Mouse (Mus musculus): ENCODE results near the gene Fam155a.

Gene Fam155a

GRCm38 (mm10) chr8:9494225-9494598 is 276.7 kb downstream of the Fam155a start:
- no peak for DNase-seq (ENCODE audit: extremely low spot score, low read depth, low spot score)

- DNase-seq (ENCODE audit: extremely low spot score, low read depth, low spot score): no peak
Measured at GRCm38 (mm10) chr8:9493557-9494224, 277.3 kb downstream of the Fam155a start.

GRCm38 (mm10) chr8:9482565-9482964 is 288.4 kb downstream of the Fam155a start:
- no peak for DNase-seq (ENCODE audit: extremely low spot score, low read depth, low spot score)

GRCm38 (mm10) chr8:9471290-9471689 is 299.7 kb downstream of the Fam155a start:
- no peak for DNase-seq (ENCODE audit: extremely low spot score, low read depth, low spot score)

GRCm38 (mm10) chr8:9470114-9470513 is 300.8 kb downstream of the Fam155a start:
- DNase-seq (ENCODE audit: extremely low spot score, low read depth, low spot score): no peak

GRCm38 (mm10) chr8:9461111-9461510 is 309.9 kb downstream of the Fam155a start:
- no peak for DNase-seq (ENCODE audit: extremely low spot score, low read depth, low spot score)

GRCm38 (mm10) chr8:9460707-9461106 is 310.3 kb downstream of the Fam155a start:
- DNase-seq (ENCODE audit: extremely low spot score, low read depth, low spot score): no peak

GRCm38 (mm10) chr8:9458614-9459013 is 312.3 kb downstream of the Fam155a start:
- no peak for DNase-seq (ENCODE audit: extremely low spot score, low read depth, low spot score)

GRCm38 (mm10) chr8:9455138-9455537 is 315.8 kb downstream of the Fam155a start:
- DNase-seq (ENCODE audit: extremely low spot score, low read depth, low spot score): no peak

- DNase-seq (ENCODE audit: extremely low spot score, low read depth, low spot score): no peak
Measured at GRCm38 (mm10) chr8:9453742-9454141, 317.2 kb downstream of the Fam155a start.

- no peak for DNase-seq (ENCODE audit: extremely low spot score, low read depth, low spot score)
Measured at GRCm38 (mm10) chr8:9451543-9451942, 319.4 kb downstream of the Fam155a start.

GRCm38 (mm10) chr8:9448613-9449012 is 322.3 kb downstream of the Fam155a start:
- DNase-seq (ENCODE audit: extremely low spot score, low read depth, low spot score): no peak

GRCm38 (mm10) chr8:9437822-9438221 is 333.1 kb downstream of the Fam155a start:
- DNase-seq (ENCODE audit: extremely low spot score, low read depth, low spot score): no peak

GRCm38 (mm10) chr8:9435501-9435900 is 335.5 kb downstream of the Fam155a start:
- no peak for DNase-seq (ENCODE audit: extremely low spot score, low read depth, low spot score)

- no peak for DNase-seq (ENCODE audit: extremely low spot score, low read depth, low spot score)
Measured at GRCm38 (mm10) chr8:9432635-9433372, 338.2 kb downstream of the Fam155a start.

GRCm38 (mm10) chr8:9428846-9429245 is 342.1 kb downstream of the Fam155a start:
- DNase-seq (ENCODE audit: extremely low spot score, low read depth, low spot score): no peak

GRCm38 (mm10) chr8:9424069-9424468 is 346.9 kb downstream of the Fam155a start:
- no peak for DNase-seq (ENCODE audit: extremely low spot score, low read depth, low spot score)

- no peak for DNase-seq (ENCODE audit: extremely low spot score, low read depth, low spot score)
Measured at GRCm38 (mm10) chr8:9423590-9423989, 347.4 kb downstream of the Fam155a start.

- no peak for DNase-seq (ENCODE audit: extremely low spot score, low read depth, low spot score)
Measured at GRCm38 (mm10) chr8:9423184-9423583, 347.8 kb downstream of the Fam155a start.

- DNase-seq (ENCODE audit: extremely low spot score, low read depth, low spot score): no peak
Measured at GRCm38 (mm10) chr8:9418856-9419800, 351.8 kb downstream of the Fam155a start.

- no peak for DNase-seq (ENCODE audit: extremely low spot score, low read depth, low spot score)
Measured at GRCm38 (mm10) chr8:9416189-9416588, 354.8 kb downstream of the Fam155a start.
